Mouse (Mus musculus) adrenal gland, postnatal 0 days (tissue): ENCODE results near the gene Btd. TPM values are rescaled to one million over a fixed set of nuclear protein-coding genes. Genes with fewer than 3 reads are reported as not detected.

Experiments used
- polyA plus RNA-seq: library from polyadenylated mRNA; unstranded; fragments of >200 nt; fragmentation: Nextera tagmentation; extraction: Ambion mirVana; gene quantifications from 2 replicates; pipeline ENCODE4 v1.2.1, GENCODE M21; 2015

Btd gene
- polyA plus RNA-seq, result 44.6 and 69.2 TPM in 2 replicates

GRCm38 (mm10) chr14:31640890-31641505, at the start of gene Btd, which contains the start of gene Hacl1:
Btd (plus strand) TSS chr14:31641028.
Hacl1 (minus strand) TSS chr14:31641286.

GRCm38 (mm10) chr14:31591243-31591642, 49.6 kb upstream of the Btd start, which contains the start of gene Colq:
Colq (minus strand) TSS chr14:31591343.

DNA sequence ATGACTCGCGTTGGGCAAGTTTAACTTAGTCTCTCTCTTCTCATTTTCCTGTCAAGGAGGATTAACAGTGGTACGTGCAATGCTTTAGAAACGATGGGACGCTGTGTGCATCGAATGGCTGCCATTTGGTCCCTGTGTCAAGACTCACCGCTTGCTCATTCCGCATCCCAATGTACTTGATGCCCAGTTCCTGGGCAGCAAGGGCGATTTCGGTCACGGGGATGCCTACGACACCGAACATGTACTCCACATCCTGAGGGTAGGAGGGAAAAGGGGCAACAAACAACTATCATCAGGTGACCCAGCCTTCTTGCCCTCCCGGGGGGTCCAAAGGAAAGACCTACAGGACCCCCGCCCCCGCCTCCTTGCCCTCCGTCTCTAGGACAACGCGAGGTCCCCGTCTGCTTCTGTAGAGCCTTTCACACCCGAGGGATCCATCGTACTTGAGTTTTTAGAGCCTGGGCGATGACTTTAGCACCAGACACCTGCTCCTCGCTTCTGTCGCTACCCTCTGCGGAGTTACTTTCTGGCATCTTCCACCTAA, 410 bp upstream of the Btd start, which contains the start of gene Gm49387:
Gm49387 (minus strand) TSS at position 533 of the 544 bp plus-strand sequence.

Other genes starting within 250 kb of the Btd start
- gene Sh3bp5, start 204.9 kb upstream of the Btd start, polyA plus RNA-seq, result 31.4 and 55.7 TPM in 2 replicates
- 8.7 and 12.8 TPM in 2 replicates for gene Eaf1, start 146.6 kb upstream of the Btd start, polyA plus RNA-seq
- gene Mettl6, start 146.0 kb upstream of the Btd start, polyA plus RNA-seq, result 50.2 and 56.8 TPM in 2 replicates
- gene Colq, start 49.7 kb upstream of the Btd start, polyA plus RNA-seq, result 0.19 and 0.28 TPM in 2 replicates
- gene Gm49387, start 150 bp upstream of the Btd start, polyA plus RNA-seq, result 1.7 and 4.4 TPM in 2 replicates
- 48.8 and 87.4 TPM in 2 replicates for gene Hacl1, start 258 bp downstream of the Btd start, polyA plus RNA-seq
- gene Ankrd28, start 189.6 kb downstream of the Btd start, polyA plus RNA-seq, result 4.5 and 4.6 TPM in 2 replicates